Mouse (Mus musculus): Measurements from ENCODE around the gene Dab1.

DNA sequence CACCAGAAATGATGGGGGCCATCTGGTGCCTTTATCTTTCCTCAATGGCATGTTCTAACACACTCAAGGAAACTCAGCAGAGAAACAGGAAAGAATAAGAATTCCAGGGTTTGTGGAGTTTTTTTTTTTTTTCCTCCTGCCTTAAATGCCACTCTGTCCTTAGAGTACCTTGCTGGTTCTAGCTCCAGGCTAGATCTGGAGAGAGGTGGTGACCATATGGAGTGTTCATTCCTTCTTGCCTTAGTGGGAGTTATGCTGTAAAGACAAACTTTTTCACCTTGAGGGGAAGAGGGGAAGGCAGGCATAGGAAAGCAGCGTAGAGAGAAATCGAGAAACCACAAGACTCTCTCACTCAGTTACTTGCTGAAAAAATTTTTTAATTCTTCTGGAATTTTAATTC, 107.3 kb downstream of the Dab1 start:
- no peak for TF ChIP-seq RAD21 (IDR thresholded peaks at IDR 0.05; ENCODE audit: low read depth, low read length)
- TF ChIP-seq GATA1 (IDR thresholded peaks at IDR 0.05; ENCODE audit: low read depth, low read length): no peak
- no peak for TF ChIP-seq EP300 (IDR thresholded peaks at IDR 0.05; ENCODE audit: low read depth in 1 of 2, low read length in 2 of 2)
- TF ChIP-seq POLR2A (IDR thresholded peaks at IDR 0.05; ENCODE audit: control insufficient read depth in 1 of 2, insufficient read depth in 1 of 2, low read depth in 1 of 2, low read length in 2 of 2, poor library complexity in 1 of 2): no peak
- TF ChIP-seq CTCF (IDR thresholded peaks at IDR 0.05 in 2 of 3, conservative IDR thresholded peaks at IDR 0.05 in 1 of 3; ENCODE audit: control insufficient read depth in 1 of 3, insufficient read depth in 1 of 3, low read depth in 2 of 3, low read length in 3 of 3, poor library complexity in 1 of 3, severe bottlenecking in 1 of 3): no peak
- TF ChIP-seq USF1 (IDR thresholded peaks at IDR 0.05; ENCODE audit: low read depth, low read length): no peak

Data from MEL (cell line).